Mouse (Mus musculus) adrenal gland, adult 2 months (tissue): ENCODE measurements at regions not wholly inside any gene's neighbourhood (a gene's known extent, or its start where the extent isn't known, plus 50 kb on each side); places are given as distances from the start of the nearest gene placed in this dataset.

Source experiments
- DNase-seq: peaks from one replicate; pipeline ENCODE4 v3.0.0; 2021

- DNase-seq = no peak
Observed at GRCm38 (mm10) chr15:5510056-5510455, 266.1 kb upstream of the Ptger4 start.

GRCm38 (mm10) chr15:5511046-5511445 is 267.1 kb upstream of the Ptger4 start:
- no peak for DNase-seq

DNA sequence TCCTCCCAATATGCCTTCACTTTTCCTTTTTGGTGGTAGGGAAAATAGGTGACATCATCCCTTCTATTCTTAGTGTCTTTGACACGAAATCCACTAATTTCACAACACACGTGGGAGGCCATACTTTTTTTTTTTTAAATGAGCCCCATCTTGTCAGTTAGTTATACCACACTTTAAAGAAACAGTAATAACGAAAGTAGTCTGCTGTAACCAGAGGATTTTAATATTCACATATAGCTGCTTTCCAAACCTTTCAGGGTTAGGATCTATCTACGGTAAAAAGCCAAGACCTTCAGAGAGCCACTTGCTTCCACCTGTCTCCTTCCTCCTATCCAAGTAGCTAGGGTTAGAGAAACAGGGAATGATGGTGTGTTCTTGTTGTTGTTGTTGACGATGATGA is 268.6 kb upstream of the Ptger4 start:
- DNase-seq = no peak

GRCm38 (mm10) chr15:5513146-5513545 is 269.2 kb upstream of the Ptger4 start:
- no peak for DNase-seq

GRCm38 (mm10) chr15:5514217-5514616 is 270.2 kb upstream of the Ptger4 start:
- DNase-seq = no peak

- DNase-seq = no peak
Observed at GRCm38 (mm10) chr15:5517244-5517966, 273.4 kb upstream of the Ptger4 start.

- DNase-seq = no peak
Observed at GRCm38 (mm10) chr15:5519552-5519951, 275.6 kb upstream of the Ptger4 start.

- DNase-seq = no peak
Observed at GRCm38 (mm10) chr15:5519997-5520396, 276.0 kb upstream of the Ptger4 start.

DNA sequence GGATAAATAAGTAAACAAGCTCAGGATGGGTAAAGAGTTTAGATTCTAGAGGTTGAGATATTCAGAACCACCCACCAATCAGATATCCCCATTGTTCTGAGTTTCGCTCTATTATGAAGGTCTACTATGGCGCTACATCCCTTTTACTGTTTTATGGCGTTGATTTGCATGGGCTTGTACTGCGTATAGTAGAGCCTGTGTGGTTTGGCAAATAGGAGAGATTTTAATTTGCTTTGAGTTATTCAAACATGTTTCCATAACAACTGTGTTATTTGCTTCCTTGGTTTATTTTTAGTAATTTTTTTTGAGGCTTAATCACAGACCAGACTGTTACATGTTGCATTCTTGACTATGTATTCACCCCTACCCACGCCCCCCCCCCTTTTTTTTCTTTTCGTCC is 284.6 kb upstream of the Ptger4 start:
- DNase-seq = no peak

GRCm38 (mm10) chr15:5533656-5534055 is 289.7 kb upstream of the Ptger4 start:
- DNase-seq = no peak

- DNase-seq = no peak
Observed at GRCm38 (mm10) chr15:5537432-5537831, 293.4 kb upstream of the Ptger4 start.

DNA sequence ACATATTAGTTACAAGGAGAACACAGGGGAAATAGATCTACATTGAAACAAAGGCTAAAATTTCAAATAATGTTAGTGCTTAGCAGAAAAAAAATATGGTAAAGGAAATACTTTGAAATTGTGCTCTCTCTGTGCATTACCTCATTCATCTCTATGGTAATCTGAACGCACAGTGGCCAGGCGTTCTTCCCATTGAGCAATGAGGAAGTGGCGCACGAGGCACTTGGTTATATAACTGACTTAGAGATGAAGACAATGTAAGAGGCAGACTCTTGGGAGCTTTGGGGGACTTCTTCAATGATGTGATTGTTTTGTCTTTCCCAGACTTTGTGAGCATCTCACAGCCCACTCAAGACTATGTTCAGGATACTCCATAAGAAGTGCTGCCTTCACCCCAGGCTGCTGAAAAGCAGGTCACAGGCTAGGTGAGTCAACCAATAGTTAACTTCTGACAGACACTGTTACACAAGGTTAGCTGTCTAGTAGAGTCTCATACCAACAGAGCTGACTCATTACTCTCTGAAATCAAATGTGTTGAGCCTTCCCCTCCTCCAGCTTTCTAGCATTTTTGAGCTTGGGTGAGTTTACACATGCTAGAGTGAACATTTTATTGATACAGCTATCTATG is 295.4 kb upstream of the Ptger4 start:
- DNase-seq = peak; percentile 6

DNA sequence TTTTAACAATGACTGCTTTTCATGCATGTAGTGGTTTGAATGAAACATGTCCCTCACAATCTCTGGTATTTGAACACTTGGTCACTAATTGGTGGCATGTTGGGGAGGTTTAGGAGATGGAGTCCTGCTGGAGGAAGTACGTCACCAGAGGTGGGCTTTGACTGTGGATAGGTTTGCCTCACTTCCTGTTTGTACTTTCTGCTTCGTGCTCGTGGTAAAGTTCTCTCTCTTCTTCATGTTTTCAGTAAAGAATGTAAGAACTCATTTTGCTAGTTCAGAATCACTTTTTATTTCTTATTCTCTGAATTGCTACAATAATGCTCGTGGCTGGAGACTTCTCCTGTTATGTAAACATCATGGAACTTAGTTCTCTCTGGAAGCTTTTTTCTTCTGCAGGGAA is 310.5 kb upstream of the Ptger4 start:
- no peak for DNase-seq

GRCm38 (mm10) chr15:5554926-5555325 is 310.9 kb upstream of the Ptger4 start:
- no peak for DNase-seq

GRCm38 (mm10) chr15:5555381-5556066 is 311.5 kb upstream of the Ptger4 start:
- DNase-seq = no peak

GRCm38 (mm10) chr15:5561783-5562182 is 317.8 kb upstream of the Ptger4 start:
- DNase-seq = no peak

DNA sequence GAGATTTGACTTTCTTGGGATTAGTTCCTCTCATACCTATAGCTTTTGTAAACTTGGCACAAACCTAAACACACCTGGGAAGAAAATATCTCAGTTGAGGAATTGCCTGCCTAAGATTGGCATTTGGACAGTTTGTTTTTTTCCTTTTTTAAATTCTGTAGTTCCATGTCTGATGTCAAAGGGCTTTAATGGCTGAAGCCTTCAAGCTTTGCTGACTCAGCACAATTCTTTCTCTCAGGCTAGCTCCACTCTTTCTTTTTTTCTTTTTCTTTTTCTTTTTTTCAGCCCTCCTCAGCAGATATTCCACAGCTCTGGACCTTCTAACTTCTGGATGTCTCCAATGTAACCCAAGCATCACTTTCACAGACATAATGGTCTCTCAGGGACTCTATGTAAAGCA is 330.4 kb upstream of the Ptger4 start:
- DNase-seq = no peak

GRCm38 (mm10) chr15:5579559-5579958 is 335.6 kb upstream of the Ptger4 start:
- peak; percentile 10 for DNase-seq

DNA sequence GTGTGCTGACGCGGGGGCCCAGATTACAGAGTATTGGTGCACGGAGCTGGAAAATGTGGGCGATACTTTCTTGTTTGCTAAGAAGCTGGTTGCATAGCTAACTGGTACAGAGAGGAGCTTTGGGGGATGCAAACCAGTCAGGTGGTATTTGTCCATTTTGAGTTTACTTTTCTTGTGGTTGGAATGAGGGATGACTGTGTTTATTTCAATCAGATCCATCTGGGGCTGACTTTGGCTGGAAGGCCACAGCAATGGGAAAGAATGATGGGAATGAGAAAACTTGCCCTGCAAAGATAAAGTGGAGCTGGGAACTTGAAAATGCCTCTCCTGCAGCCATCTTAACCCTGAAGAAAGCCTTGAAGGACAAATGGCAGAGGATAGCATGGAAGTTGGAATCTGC is 336.4 kb upstream of the Ptger4 start:
- no peak for DNase-seq

DNA sequence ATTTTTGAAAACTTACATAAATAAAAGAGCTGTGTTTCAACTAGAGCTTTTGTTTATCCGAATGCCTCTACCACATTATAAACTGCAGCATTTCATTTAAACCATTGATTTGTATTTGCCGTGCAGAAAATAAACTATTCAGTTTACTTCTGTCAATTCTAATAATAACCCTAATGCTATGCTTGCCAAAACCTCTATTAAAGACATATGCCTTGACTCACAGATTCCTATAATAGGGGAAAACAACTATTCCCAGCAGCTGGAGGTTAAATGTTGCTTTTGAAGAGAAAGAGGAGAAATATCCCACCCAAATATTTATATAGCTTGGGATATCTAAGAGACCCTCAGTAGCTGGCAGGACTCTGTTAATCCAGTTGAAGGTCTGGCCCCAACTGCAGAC is 340.4 kb upstream of the Ptger4 start:
- DNase-seq = no peak

DNA sequence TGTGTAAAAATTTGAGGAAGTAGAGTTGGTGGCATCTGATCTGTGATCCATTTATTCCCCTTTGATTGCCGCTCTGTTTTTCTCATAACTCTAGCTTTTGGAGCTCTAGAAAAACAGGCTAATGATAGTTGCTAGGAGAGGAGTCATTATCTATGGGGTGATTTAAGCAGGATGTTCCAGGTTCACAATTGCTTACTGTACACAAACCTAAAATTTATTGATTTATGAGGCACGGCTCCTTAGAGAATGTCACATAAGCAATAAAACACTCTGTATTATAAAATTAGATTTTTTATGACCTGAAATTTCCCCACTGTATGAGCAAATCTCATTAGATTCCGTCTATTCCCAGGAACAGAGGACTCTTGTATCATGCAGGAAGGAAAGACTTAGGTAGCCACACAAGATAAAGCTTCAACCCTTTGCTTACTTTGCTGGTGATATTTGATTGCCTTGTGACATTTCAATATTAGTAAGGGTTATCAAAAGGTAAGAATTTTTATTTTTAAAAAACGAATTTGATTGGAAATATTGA is 360.8 kb upstream of the Ptger4 start:
- DNase-seq = no peak

DNA sequence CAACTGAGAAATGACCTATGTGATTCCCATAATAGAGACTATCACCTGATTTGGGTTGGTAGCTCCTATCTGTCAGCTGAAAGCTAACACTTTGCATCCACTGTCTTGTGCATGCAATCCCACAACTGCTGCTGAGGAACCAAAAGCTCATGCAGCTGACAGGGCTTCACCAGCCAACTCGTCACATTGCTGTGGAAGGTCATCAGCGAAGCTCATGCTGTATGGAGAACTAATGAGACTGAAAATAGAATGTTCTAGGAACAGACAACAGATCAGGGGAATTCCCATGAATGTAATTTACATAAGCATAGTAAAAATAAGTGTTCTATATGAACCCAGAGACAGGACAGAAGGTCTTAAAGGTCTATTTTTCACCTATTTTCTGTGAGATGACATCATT is 363.5 kb upstream of the Ptger4 start:
- DNase-seq = no peak

GRCm38 (mm10) chr15:5623021-5623420 is 379.0 kb upstream of the Ptger4 start:
- no peak for DNase-seq
